Mouse (Mus musculus) liver, embryonic 11.5 days (tissue): ENCODE results near the gene Sesn1. TPM values are rescaled to one million over a fixed set of nuclear protein-coding genes. Genes with fewer than 3 reads are reported as not detected.
"Not testable (repeated sequence)": the region's sequence is repeated elsewhere in the genome, so short reads cannot be mapped to it uniquely, and the experiment has no call there.

Experiments
- ATAC-seq: fragments of 200-750 bp; cut with Nextera tagmentation; replicated peaks from 2 replicates; pipeline ENCODE4 v1.8.0; 2017; ENCODE audit warnings: moderate number of reproducible peaks, mild to moderate bottlenecking, moderate TSS enrichment, moderate library complexity; ENCODE audit not compliant: low FRiP score
- DNase-seq: peaks from one replicate; pipeline ENCODE4 v3.0.0-alpha.2; 2017; ENCODE audit warnings: low spot score
- H3K27ac ChIP-seq: fragments of 300-500 bp; sonication (generic); 2 replicates; pipeline ENCODE4 v1.5.1; 2014; ENCODE audit warnings: mild to moderate bottlenecking, low read depth, low read length, control low read depth
- H3K27me3 ChIP-seq: fragments of 300-500 bp; sonication (generic); replicated peaks from 2 replicates; pipeline ENCODE4 v1.6.1; 2014; ENCODE audit warnings: low read length, mixed read lengths; ENCODE audit not compliant: control insufficient read depth, insufficient read depth
- H3K36me3 ChIP-seq: fragments of 300-500 bp; sonication (generic); 2 replicates; pipeline ENCODE4 v1.6.1; 2014; ENCODE audit warnings: mild to moderate bottlenecking, low read length, moderate library complexity, mixed read lengths; ENCODE audit not compliant: control insufficient read depth, insufficient read depth
- H3K4me1 ChIP-seq: fragments of 300-500 bp; sonication (generic); replicated peaks from 2 replicates; pipeline ENCODE4 v1.6.1; 2014; ENCODE audit warnings: low read length, mixed read lengths; ENCODE audit not compliant: control insufficient read depth, insufficient read depth
- H3K4me2 ChIP-seq: fragments of 300-500 bp; sonication (generic); 2 replicates; pipeline ENCODE4 v1.6.1; 2014; ENCODE audit warnings: mild to moderate bottlenecking, control low read depth, moderate library complexity
- H3K4me3 ChIP-seq: fragments of 300-500 bp; sonication (generic); 2 replicates; pipeline ENCODE4 v1.5.1; 2014; ENCODE audit warnings: low read depth, low read length, control low read depth
- H3K9ac ChIP-seq: fragments of 300-500 bp; sonication (generic); 2 replicates; pipeline ENCODE4 v1.6.1; 2014; ENCODE audit warnings: low read depth, low read length, control low read depth
- H3K9me3 ChIP-seq: fragments of 300-500 bp; sonication (generic); 2 replicates; pipeline ENCODE4 v1.6.1; 2016; ENCODE audit warnings: low read length, inconsistent platforms, mixed read lengths; ENCODE audit not compliant: control insufficient read depth
- WGBS: fragments of 180-500 bp; shearing (Covaris S2); extraction: QIAGEN DNeasy Blood & Tissue Kit; methylation state at CpG from one replicate; pipeline ENCODE4 v1.1.7; 2014; 5-methylcytosine and 5-hydroxymethylcytosine counted together
- polyA plus RNA-seq: library from polyadenylated mRNA; unstranded; fragments of >200 nt; fragmentation: Nextera tagmentation; extraction: Ambion mirVana; gene quantifications from 2 replicates; pipeline ENCODE4 v1.2.1, GENCODE M21; 2014

Sesn1 gene
- polyA plus RNA-seq, 1 experiment from 2014 or later, result 22.8 TPM

DNA sequence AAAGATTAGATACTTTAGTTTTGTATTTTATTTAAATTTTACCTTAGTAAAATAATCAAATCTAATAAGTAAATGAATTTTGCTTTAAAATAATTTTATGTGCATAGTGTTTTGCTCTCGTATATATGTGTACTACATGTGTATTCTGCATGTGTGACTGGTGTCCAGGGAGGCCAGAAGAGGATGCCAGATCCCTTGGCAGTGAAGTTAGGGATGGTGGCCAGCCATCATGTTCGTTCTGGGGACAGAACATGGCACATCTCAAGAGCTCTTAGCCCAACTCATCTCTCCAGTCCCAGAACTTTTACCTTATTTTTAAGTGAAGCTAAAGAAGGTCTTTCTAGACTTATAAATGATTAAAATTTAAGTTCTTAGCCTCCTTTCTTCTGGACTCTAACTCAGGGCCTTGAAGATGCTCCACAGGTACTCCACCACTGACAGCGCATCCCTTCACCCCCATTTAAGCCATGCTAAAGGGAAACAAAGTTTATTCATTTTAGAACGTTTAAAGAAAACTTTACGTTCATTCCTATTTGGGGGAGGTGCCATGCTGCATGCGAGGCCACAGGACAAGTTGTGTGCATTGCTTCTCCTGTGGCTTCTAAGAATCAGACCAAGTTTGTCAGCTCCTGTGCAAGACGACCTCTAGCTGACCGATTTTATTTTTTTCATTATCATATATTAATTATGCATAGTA, 8.4 kb downstream of the Sesn1 start:
- no peaks in the 10 kb centered on the region for H3K36me3 ChIP-seq
- 85% methylated on average over 8 of the region's 8 CpGs for WGBS
- H3K4me3 ChIP-seq, result no peak overlapping the region
- no peak overlapping the region for H3K27ac ChIP-seq
- no peaks in the 10 kb centered on the region for H3K27me3 ChIP-seq
- H3K4me1 ChIP-seq, result peaks cover 15% of the 10 kb centered on the region
- no peaks in the 10 kb centered on the region for H3K9me3 ChIP-seq
- ATAC-seq, result no peak
- no peak for DNase-seq
- H3K4me2 ChIP-seq, result no peak overlapping the region
- H3K9ac ChIP-seq, result no peak overlapping the region

DNA sequence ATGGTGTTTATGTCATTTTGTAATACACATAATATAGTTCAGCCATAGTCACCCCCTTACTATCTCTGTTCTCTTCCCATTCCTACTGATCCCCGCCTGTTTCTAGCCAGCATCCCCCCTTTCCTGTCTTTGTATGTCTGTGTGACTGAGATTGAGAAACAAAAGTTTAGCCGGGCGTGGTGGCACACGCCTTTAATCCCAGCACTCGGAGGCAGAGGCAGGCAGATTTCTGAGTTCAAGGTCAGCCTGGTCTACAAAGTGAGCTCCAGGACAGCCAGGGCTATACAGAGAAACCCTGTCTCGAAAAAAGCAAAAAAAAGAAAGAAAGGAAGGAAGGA, 9.0 kb downstream of the Sesn1 start:
- not testable (repeated sequence) for ATAC-seq, H3K4me3 ChIP-seq, H3K27me3 ChIP-seq, DNase-seq, H3K9me3 ChIP-seq, H3K27ac ChIP-seq, H3K9ac ChIP-seq, H3K36me3 ChIP-seq, H3K4me2 ChIP-seq
- peaks cover 12% of the 10 kb centered on the region for H3K4me1 ChIP-seq
- whole genome bisulfite sequencing, result 86% methylated on average over 6 of the region's 6 CpGs

DNA sequence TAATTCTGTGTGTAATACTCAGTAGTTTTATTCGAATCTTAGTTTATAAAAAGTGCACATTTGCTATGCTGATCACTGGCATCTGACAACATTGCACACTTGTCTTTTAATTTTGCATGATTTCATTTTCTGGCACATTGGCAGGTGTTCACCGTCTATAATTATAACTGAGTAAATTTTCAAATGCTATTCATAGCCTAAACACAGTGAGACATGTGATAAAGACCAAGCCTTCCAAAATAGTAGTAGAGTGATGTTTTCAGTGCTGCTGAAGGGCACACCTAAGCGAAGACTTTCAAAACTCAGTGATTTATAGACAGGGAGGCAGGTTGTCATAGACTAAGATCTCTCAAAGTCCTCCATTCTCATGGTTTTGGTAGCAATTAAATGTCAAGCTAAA, 9.6 kb downstream of the Sesn1 start:
- Histone ChIP-seq H3K36me3 (no peaks in the 10 kb centered on the region), H3K9me3 (no peaks in the 10 kb centered on the region), H3K27ac (no peak overlapping the region), H3K9ac (no peak overlapping the region), H3K4me3 (no peak overlapping the region), H3K27me3 (no peaks in the 10 kb centered on the region), H3K4me1 (peaks cover 9% of the 10 kb centered on the region), H3K4me2 (no peak overlapping the region)
- no peak for ATAC-seq
- DNase-seq, result no peak
- 85% methylated on average over 3 of the region's 3 CpGs for WGBS

DNA sequence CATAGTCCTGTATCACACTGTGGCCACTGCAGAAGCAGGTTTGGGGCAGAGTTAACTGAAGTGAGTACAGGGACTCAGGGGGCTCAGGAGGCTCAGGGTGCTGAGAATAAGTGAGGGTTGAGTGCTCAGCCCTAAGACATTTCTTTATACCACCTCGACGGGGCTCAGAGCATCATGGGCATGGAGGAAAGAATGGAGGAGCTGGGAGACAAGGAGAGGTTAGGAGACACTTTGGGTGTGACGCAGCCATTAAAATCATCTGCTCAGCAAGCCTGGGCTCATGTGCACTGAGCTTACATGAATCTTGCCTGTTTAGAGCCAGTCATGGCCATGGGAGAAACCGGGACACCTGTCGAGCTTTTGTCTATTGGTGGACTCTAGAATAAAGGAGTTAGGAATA, 10.7 kb downstream of the Sesn1 start:
- Histone ChIP-seq H3K36me3 (no peaks in the 10 kb centered on the region), H3K27ac (no peak overlapping the region), H3K9me3 (no peaks in the 10 kb centered on the region), H3K27me3 (no peaks in the 10 kb centered on the region), H3K9ac (no peak overlapping the region), H3K4me2 (no peak overlapping the region), H3K4me1 (peaks cover 4% of the 10 kb centered on the region), H3K4me3 (no peak overlapping the region)
- 93% methylated on average over 5 of the region's 5 CpGs for WGBS
- ATAC-seq, result no peak
- DNase-seq, result no peak

DNA sequence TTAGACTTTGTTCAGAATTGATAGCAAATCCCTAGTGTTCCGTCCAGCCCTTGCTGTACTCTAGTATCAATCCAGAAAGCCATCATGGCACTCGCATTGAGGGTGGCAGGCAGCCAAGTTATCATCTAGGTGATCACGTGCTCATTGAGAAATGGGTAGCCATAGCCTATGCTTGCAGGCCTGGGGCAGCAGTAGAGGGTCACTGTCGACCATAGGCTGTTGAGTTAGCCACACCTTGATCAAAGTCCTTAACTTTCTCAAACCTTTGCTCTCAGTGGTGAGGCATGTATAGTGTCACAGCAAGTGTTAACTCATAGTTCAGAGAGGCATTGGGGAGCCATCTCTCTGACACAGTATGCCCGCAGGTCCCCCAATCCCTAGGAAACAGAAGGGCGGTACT, 11.4 kb downstream of the Sesn1 start:
- no peaks in the 10 kb centered on the region for H3K9me3 ChIP-seq
- ATAC-seq (no peak), DNase-seq (no peak)
- no peaks in the 10 kb centered on the region for H3K27me3 ChIP-seq
- H3K36me3 ChIP-seq, result no peaks in the 10 kb centered on the region
- no peak overlapping the region for H3K4me3 ChIP-seq
- no peak overlapping the region for H3K4me2 ChIP-seq
- no peak overlapping the region for H3K27ac ChIP-seq
- WGBS, result 84% methylated on average over 6 of the region's 6 CpGs
- H3K9ac ChIP-seq, result no peak overlapping the region
- H3K4me1 ChIP-seq, result peaks cover 4% of the 10 kb centered on the region

DNA sequence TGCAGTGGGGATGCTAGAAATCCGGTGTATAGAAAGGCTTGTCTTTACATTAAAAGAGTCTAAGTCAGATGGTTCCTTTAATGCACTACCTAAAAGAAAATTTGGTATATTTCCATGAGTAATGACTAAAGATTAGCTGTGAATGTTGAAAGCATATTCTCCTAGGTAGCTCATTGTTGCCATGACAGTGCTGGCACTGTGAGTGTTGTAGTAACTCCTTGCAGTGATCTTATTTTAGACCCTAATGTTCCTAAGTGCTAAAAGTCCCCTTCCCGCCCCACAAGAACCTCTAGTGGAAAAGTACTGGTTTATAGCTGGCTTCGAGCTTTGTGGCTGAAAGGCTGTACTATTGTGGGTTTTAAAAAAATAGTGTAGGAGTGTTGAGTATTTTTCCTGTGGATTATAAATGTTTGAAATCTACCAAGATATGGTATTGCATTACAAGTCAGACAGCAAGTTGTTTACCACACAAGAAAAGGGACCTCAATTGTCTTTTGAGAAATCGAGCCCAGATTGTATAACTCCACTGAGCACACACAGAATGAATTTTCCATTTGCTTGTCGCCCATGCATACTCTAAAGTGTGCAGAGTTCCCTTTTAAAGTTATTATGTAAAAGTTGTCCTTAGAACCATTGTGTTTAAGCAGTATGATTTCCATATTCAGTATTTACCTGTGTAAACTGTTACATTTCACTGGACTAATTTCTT, 13.0 kb downstream of the Sesn1 start:
- no peaks in the 10 kb centered on the region for H3K9me3 ChIP-seq
- WGBS, result 81% methylated on average over 5 of the region's 5 CpGs
- H3K27ac ChIP-seq, result no peak overlapping the region
- no peak overlapping the region for H3K4me2 ChIP-seq
- H3K36me3 ChIP-seq, result no peaks in the 10 kb centered on the region
- DNase-seq (no peak), ATAC-seq (no peak)
- no peak overlapping the region for H3K4me3 ChIP-seq
- peaks cover 4% of the 10 kb centered on the region for H3K4me1 ChIP-seq
- no peak overlapping the region for H3K9ac ChIP-seq
- no peaks in the 10 kb centered on the region for H3K27me3 ChIP-seq

DNA sequence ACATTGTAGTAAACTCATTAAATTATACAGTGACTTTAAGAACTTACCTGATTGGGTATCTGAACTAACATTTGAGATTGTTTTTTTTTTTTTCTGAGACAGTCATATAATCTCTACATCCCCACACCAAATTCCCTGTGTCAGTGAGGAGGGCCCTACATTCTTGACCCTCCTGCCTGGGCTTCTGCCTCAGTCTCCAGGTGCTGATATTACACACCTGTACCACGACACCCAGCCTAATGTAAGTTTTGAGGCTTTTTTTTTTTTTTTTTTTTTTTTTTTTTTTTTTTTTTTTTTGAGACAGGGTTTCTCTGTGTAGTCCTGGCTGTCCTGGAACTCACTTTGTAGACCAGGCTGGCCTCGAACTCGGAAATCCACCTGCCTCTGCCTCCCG, 13.5 kb downstream of the Sesn1 start:
- ATAC-seq, H3K27ac ChIP-seq, H3K9me3 ChIP-seq, H3K9ac ChIP-seq, H3K36me3 ChIP-seq, H3K4me2 ChIP-seq, H3K27me3 ChIP-seq, H3K4me3 ChIP-seq, DNase-seq, H3K4me1 ChIP-seq: not testable (repeated sequence)
- WGBS, result 88% methylated on average over 3 of the region's 4 CpGs

DNA sequence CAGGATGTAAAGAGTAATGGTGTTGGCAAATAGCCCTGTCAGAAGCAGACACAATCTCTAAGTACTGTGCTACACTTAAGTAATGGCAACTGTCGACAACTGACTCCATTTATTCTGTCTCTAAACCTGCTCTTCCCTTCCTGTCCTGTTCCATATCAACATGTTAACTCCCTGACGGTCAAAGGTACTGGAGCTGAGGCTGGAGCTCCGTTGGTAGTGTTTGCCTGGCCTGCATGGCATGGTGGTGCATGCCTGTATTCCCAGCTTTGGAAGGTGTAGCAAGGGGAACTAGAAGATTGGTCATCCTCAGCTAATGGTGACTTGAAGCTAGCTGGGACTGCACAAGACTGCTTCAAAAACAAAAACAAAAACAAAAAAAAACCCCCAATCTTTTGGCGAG, 14.2 kb downstream of the Sesn1 start:
- no peaks in the 10 kb centered on the region for H3K27me3 ChIP-seq
- no peaks in the 10 kb centered on the region for H3K9me3 ChIP-seq
- H3K27ac ChIP-seq, result no peak overlapping the region
- H3K4me3 ChIP-seq, result no peak overlapping the region
- peaks cover 8% of the 10 kb centered on the region for H3K4me1 ChIP-seq
- H3K4me2 ChIP-seq, result no peak overlapping the region
- no peaks in the 10 kb centered on the region for H3K36me3 ChIP-seq
- no peak overlapping the region for H3K9ac ChIP-seq
- 71% methylated on average over 4 of the region's 4 CpGs for WGBS
- DNase-seq (no peak), ATAC-seq (no peak)

DNA sequence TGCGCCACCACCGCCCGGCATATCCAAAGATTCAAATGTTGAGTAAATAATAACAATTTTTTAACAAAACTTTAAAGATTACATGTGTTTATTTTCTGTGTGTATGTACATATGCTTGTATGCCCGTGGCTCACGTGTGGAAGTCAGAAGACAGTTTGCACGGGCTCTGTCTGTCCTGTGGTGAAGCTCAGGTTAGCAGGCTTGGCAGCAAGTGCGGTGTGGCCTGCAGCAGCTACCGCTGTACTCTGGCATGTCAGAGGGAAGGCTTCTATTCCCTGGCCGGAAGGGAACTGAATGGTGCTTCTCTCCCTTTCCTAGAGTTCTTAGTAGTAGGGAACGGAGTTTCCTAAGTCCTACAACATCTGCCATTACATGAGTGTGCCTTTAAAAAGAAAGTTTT, 15.3 kb downstream of the Sesn1 start:
- no peak for DNase-seq
- H3K27me3 ChIP-seq, result no peaks in the 10 kb centered on the region
- H3K4me2 ChIP-seq, result no peak overlapping the region
- H3K36me3 ChIP-seq, result no peaks in the 10 kb centered on the region
- WGBS, result 84% methylated on average over 10 of the region's 10 CpGs
- no peak overlapping the region for H3K4me3 ChIP-seq
- H3K4me1 ChIP-seq, result peaks cover 8% of the 10 kb centered on the region
- H3K27ac ChIP-seq, result no peak overlapping the region
- H3K9ac ChIP-seq, result no peak overlapping the region
- ATAC-seq, result no peak
- H3K9me3 ChIP-seq, result no peaks in the 10 kb centered on the region
